Mouse (Mus musculus) olfactory bulb, adult 2 months (tissue): ENCODE results near the gene Arfgap1. TPM values are rescaled to one million over a fixed set of nuclear protein-coding genes. Genes with fewer than 3 reads are reported as not detected.

Experiments
- H3K27ac ChIP-seq: fragments of 200-500 bp; 2 replicates; pipeline ENCODE4 v1.5.1; 2012; ENCODE audit warnings: low read depth, low read length; ENCODE audit not compliant: insufficient read depth
- H3K4me1 ChIP-seq: fragments of 200-500 bp; 2 replicates; pipeline ENCODE4 v1.6.1; 2012; ENCODE audit warnings: low read length; ENCODE audit not compliant: control insufficient read depth, insufficient read depth
- H3K4me3 ChIP-seq: fragments of 200-500 bp; 2 replicates; pipeline ENCODE4 v1.5.1; 2012; ENCODE audit warnings: mild to moderate bottlenecking, low read depth, low read length, moderate library complexity; ENCODE audit not compliant: insufficient read depth
- CTCF ChIP-seq: fragments of 200-500 bp; IDR thresholded peaks from 2 replicates; pipeline ENCODE4 v1.5.1; 2012; ENCODE audit warnings: low read depth, mild to moderate bottlenecking, low read length, moderate library complexity; ENCODE audit not compliant: insufficient read depth
- POLR2A ChIP-seq: fragments of 200-500 bp; IDR thresholded peaks from 2 replicates; pipeline ENCODE4 v1.6.1; 2012; ENCODE audit warnings: mild to moderate bottlenecking, low read depth, low read length, moderate library complexity; ENCODE audit not compliant: insufficient read depth
- WGBS: fragments of 180-500 bp; shearing (Covaris S2); methylation state at CpG from one replicate; pipeline ENCODE4 v1.1.7; 2018; 5-methylcytosine and 5-hydroxymethylcytosine counted together
- polyA plus RNA-seq: library from polyadenylated mRNA; stranded (reverse); fragments of >200 nt; gene quantifications from 2 replicates; pipeline ENCODE4 v1.2.4, GENCODE M21; 2012; ENCODE audit warnings: low replicate concordance; ENCODE audit not compliant: missing spikeins, insufficient read depth, insufficient read length

Arfgap1 gene
- not detected in 2 replicates for polyA plus RNA-seq

DNA sequence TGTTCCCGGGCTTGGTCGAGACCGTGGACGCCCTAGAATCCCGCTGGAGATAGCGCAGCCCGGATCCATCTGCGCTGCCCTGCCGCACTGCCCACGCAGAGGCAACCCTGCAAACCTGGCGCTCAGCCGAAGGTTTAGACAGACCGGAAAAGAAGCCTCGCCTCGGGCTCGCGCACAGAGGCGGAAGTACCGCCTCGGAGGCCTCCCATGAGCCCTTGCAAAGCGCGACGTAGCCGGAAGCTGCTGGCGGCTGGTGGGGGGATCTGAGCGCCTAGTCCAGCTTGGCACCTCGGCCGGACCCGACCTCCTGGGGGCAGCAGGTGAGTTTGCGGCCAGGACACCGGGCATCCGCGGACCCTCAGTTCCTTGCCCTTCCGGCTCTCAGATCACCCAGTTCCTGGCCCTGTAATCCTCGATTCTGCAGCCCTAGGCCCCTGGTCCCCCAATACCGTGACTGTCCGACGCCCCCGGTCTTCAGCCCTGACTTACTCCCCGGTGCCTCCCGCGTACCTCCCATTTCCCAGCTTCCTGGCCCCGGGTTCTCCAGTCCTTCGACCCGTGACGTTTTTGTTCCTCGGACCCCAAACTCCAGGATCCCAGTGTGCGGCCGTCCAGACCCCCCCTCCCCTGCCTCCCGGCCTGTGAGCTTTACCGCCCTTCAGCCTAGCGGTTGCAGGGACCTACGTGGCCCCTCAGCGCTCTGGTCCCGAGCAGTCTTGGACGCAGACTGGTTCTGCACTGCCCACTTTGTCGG, at the start of gene Arfgap1:
Gene Arfgap1, plus strand, starts transcription at position 216 of the 754 bp plus-strand sequence.
- under 1% methylated on average over 57 of the region's 57 CpGs for WGBS
- peaks cover 6% of the 10 kb centered on the region for H3K4me1 ChIP-seq
- H3K4me3 ChIP-seq = peak within 1 kb of the TSS; percentile 86
- peak within 1 kb of the TSS; percentile 81 for H3K27ac ChIP-seq
- TF ChIP-seq CTCF (no peak), POLR2A (peak; percentile 69; the same call in 1 of the 2 replicates)

DNA sequence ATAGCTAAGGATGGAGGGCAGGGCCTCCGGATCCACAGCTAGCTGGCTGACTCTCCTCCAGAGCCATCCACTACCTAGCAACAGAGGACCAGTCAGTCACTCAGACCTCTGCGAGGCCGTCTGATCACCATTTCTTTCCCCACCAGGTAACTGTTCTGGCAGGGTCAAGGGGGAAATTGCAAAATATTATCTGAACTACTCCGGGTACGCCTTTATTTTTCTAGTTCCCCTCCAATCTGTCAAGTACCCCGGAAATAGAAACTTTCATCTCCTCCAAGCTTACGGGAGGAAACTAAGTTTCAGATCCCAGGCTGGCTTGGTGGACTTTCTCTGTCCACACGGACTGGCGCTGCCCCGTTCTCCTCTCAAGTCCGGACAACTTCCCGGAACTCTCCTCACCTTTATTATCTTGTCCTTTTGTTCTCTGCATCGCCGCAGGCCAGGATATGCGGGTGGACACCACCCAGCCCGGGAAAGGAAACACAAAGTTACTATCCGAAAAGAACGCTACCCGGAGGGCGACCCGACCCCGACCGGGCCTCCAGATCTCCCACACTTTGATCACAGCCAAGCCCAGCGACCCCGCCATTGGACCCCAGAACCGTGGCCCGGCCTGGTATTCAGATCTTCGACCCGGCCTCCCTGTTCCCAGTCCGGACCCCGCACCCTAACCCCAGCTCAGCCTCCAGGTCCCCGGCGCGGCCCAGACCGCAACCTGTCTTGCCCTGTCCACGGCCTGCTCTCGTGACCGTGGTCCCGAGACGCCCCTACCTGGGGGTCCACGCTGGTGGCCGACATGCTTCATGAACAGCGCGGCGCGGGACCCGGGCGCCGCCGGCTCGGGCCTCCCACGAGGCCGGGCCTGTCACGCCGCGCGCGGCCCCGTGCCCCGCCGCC, 46.9 kb upstream of the Arfgap1 start:
- WGBS = 1% methylated on average over 61 of the region's 61 CpGs
- Histone ChIP-seq H3K27ac (no peak overlapping the region), H3K4me1 (no peaks in the 10 kb centered on the region), H3K4me3 (peak overlapping the region; percentile 83)
- TF ChIP-seq POLR2A = no peak
- TF ChIP-seq CTCF = no peak

- no peaks in the 10 kb centered on the region for H3K4me1 ChIP-seq
- WGBS = under 1% methylated on average over 51 of the region's 56 CpGs
- H3K4me3 ChIP-seq = peak within 1 kb of the TSS; percentile 83
- TF ChIP-seq CTCF = no peak
- peak; percentile 78 for TF ChIP-seq POLR2A
- H3K27ac ChIP-seq = no peak within 1 kb of the TSS
These were observed 46.1 kb upstream of the Arfgap1 start, which contains the start of gene Ythdf1 for GRCm38 (mm10) chr2:180920810-180921400. Ythdf1 (minus strand) TSS chr2:180920949.

DNA sequence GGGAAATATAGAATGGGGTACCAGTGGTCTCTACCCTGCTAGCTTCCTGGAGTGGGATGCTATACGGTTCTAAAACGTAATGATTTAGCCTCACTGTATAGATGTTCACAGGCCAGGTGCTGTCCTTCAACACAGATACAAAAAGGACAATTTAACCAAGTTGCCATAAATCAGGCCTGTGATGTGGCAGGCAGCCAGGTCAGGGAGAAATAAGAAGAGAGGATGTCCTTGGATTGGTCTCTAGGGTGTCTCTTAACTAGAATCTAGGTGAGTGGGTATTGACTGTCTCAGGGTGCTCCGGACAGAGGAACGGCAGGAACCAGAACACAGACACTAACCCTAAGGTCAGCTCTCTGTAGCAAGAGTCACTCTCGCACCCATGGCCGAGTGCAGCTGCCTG, 44.3 kb upstream of the Arfgap1 start:
- H3K4me1 ChIP-seq = no peaks in the 10 kb centered on the region
- no peak for TF ChIP-seq CTCF
- TF ChIP-seq POLR2A = no peak
- WGBS = 94% methylated on average over 6 of the region's 6 CpGs

GRCm38 (mm10) chr2:180925176-180925575, 41.8 kb upstream of the Arfgap1 start:
- TF ChIP-seq CTCF (peak; percentile 52), POLR2A (no peak)
- H3K27ac ChIP-seq = no peak overlapping the region
- H3K4me1 ChIP-seq = no peaks in the 10 kb centered on the region
- H3K4me3 ChIP-seq = no peak overlapping the region
- WGBS = 13% methylated on average over 4 of the region's 4 CpGs

More for the DNA sequence above, 44.3 kb upstream of the Arfgap1 start:
- Histone ChIP-seq H3K27ac (no peak overlapping the region), H3K4me3 (no peak overlapping the region)

- no peak for TF ChIP-seq POLR2A
- TF ChIP-seq CTCF = no peak
- Histone ChIP-seq H3K4me1 (no peaks in the 10 kb centered on the region), H3K27ac (no peak within 1 kb of the TSS), H3K4me3 (no peak within 1 kb of the TSS)
- 57% methylated on average over 4 of the region's 4 CpGs for WGBS
These were observed 38.3 kb upstream of the Arfgap1 start, which contains the start of gene Birc7 for GRCm38 (mm10) chr2:180928723-180929122. Birc7 (plus strand) TSS chr2:180929023.

DNA sequence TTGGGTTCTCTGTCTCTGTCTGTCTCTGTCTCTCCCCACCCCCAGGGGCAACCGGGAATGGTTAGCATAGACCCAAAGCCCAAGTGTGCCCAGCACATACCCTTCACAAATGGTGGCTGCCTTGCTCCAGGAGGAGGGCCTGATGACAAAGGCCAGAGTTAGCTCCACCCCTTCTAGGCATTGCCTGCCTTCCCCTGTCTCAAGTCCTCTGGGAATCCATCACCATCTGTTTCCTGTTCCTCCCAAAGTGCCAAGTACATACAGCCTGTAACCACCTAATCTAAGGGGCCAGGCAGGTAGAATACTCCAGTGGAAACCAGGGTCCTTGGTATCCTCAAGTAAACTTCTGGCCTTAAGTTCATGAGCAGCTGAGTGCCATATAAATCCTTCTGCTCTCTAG, 34.6 kb upstream of the Arfgap1 start:
- TF ChIP-seq POLR2A = no peak
- TF ChIP-seq CTCF = no peak

DNA sequence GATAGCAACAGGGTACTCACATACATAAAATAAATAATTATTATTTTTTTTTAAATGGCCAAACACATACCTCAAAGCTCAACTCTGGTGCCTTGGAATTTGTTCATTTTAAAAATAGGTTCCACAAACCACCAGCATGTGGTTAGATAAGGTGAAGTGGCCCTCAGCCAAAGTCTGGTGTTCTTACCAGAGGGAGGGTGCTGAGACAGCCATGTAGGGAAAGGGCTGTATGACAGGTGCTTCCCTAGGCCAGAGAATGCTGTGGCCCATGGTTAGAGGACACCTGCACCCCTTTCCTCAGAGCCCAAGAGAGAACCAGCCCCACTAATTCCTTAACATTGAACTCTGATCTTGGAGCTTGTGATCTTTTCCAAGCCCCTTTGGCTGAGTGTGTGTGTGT, 26.8 kb upstream of the Arfgap1 start:
- H3K27ac ChIP-seq = no peak overlapping the region
- no peak overlapping the region for H3K4me3 ChIP-seq
- H3K4me1 ChIP-seq = no peaks in the 10 kb centered on the region
- no peak for TF ChIP-seq CTCF

More for the DNA sequence above, 34.6 kb upstream of the Arfgap1 start:
- no peaks in the 10 kb centered on the region for H3K4me1 ChIP-seq
- no peak overlapping the region for H3K27ac ChIP-seq
- WGBS = 75% methylated on average over 1 of the region's 1 CpGs
- no peak overlapping the region for H3K4me3 ChIP-seq
